Mouse (Mus musculus) megakaryocyte, embryonic 14.5 days (primary cell): Measurements from ENCODE around the gene Vmp1.

Experiments
- FLI1 ChIP-seq: IDR thresholded peaks from 2 replicates; pipeline ENCODE4 v1.6.1; 2012; ENCODE audit warnings: low read length, inconsistent platforms, mixed read lengths
- GATA1 ChIP-seq: IDR thresholded peaks from 3 replicates; pipeline ENCODE4 v1.6.1; 2012; ENCODE audit warnings: mixed read lengths, low read length, inconsistent platforms, borderline replicate concordance

DNA sequence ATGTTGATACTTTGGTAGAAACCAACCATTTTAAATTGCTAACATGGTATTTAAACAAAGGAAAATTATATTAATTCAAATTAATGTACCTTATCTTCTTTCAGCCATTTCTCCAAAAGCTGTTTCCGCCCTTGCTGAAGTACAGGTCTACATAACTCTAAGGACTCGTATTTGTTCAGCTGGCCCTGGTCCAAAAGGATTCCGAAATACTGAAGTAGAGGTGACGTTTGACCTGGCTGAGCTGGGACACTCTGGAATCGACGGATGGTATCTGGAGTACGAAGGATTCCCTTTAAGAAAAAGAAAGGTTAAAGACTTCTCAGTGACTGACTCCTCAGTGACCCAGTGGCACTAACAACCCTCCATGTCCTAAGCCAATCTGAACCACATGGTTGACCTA is 41.3 kb upstream of the Vmp1 start:
- TF ChIP-seq GATA1 = no peak
- no peak for TF ChIP-seq FLI1
